Mouse (Mus musculus) midbrain, embryonic 14.5 days (tissue): ENCODE measurements around the gene Prf1. TPM values are rescaled to one million over a fixed set of nuclear protein-coding genes. Genes with fewer than 3 reads are reported as not detected.

Experiments used
- ATAC-seq: fragments of 200-750 bp; cut with Nextera tagmentation; 2 replicates; pipeline ENCODE4 v1.8.0; 2017; ENCODE audit warnings: moderate number of reproducible peaks, moderate library complexity; ENCODE audit not compliant: low FRiP score, low TSS enrichment
- DNase-seq: peaks from one replicate; pipeline ENCODE4 v3.0.0-alpha.2; 2015
- H3K27ac ChIP-seq: fragments of 300-500 bp; sonication (generic); replicated peaks from 2 replicates; pipeline ENCODE4 v1.5.1; 2014; ENCODE audit warnings: mild to moderate bottlenecking, low read depth, low read length, moderate library complexity
- H3K27me3 ChIP-seq: fragments of 300-500 bp; sonication (generic); 2 replicates; pipeline ENCODE4 v1.6.1; 2014; ENCODE audit warnings: low read length, control low read depth, mixed read lengths; ENCODE audit not compliant: control insufficient read depth, insufficient read depth
- H3K36me3 ChIP-seq: fragments of 300-500 bp; sonication (generic); 2 replicates; pipeline ENCODE4 v1.6.1; 2014; ENCODE audit warnings: low read length, control low read depth; ENCODE audit not compliant: control insufficient read depth, insufficient read depth
- H3K4me1 ChIP-seq: fragments of 300-500 bp; sonication (generic); 2 replicates; pipeline ENCODE4 v1.6.1; 2014; ENCODE audit warnings: mild to moderate bottlenecking, antibody characterized with exemption, low read length, control low read depth; ENCODE audit not compliant: control insufficient read depth, insufficient read depth
- H3K4me2 ChIP-seq: fragments of 300-500 bp; sonication (generic); 2 replicates; pipeline ENCODE4 v1.6.1; 2014; ENCODE audit warnings: mild to moderate bottlenecking, low read length, moderate library complexity
- H3K4me3 ChIP-seq: fragments of 300-500 bp; sonication (generic); replicated peaks from 2 replicates; pipeline ENCODE4 v1.5.1; 2014; ENCODE audit warnings: low read depth, low read length
- H3K9ac ChIP-seq: fragments of 300-500 bp; sonication (generic); replicated peaks from 2 replicates; pipeline ENCODE4 v1.6.1; 2014; ENCODE audit warnings: mild to moderate bottlenecking, low read length, moderate library complexity
- H3K9me3 ChIP-seq: fragments of 300-500 bp; sonication (generic); 2 replicates; pipeline ENCODE4 v1.6.1; 2016; ENCODE audit warnings: low read length, control low read depth, mixed read lengths; ENCODE audit not compliant: control insufficient read depth
- WGBS: fragments of 180-500 bp; shearing (Covaris S2); extraction: QIAGEN DNeasy Blood & Tissue Kit; methylation state at CpG from one replicate; pipeline ENCODE4 v1.1.7; 2014; 5-methylcytosine and 5-hydroxymethylcytosine counted together
- polyA plus RNA-seq: library from polyadenylated mRNA; unstranded; fragments of >200 nt; fragmentation: Nextera tagmentation; extraction: Ambion mirVana; gene quantifications from 2 replicates; pipeline ENCODE4 v1.2.1, GENCODE M21; 2014

The Prf1 gene
- polyA plus RNA-seq, 1 experiment from 2014 or later, result not detected

- Histone ChIP-seq H3K4me1 (no peaks in the 10 kb centered on the region), H3K4me3 (no peak overlapping the region), H3K36me3 (no peaks in the 10 kb centered on the region), H3K4me2 (no peak overlapping the region), H3K9ac (no peak overlapping the region), H3K27ac (no peak overlapping the region), H3K9me3 (no peaks in the 10 kb centered on the region), H3K27me3 (no peaks in the 10 kb centered on the region)
- no peak for DNase-seq
- no peak for ATAC-seq
- 89% methylated on average over 9 of the region's 9 CpGs for WGBS
Measured at GRCm38 (mm10) chr10:61339216-61339615, 41.6 kb downstream of the Prf1 start.

DNA sequence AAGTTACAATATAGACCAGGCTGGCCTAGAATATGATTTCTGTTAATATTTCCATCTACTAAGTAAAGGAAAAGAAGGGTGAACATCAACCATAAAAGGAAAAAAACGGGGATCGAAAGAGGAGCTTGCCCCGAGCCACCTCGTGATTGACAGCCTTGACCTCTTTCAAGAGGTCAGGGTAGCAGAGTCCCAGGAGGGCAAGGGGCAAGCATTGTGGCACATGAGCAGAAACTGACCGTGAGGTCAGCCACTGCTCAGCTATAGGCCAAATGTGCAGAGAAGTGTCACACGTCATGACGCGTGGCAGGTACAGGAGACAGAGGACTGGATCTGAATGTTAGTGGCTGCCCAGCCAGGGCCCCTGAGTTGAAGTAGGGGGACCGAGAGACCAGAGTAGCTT, 42.6 kb downstream of the Prf1 start:
- H3K9ac ChIP-seq, result no peak overlapping the region
- 0 out of 2 replicates have a peak, but pooled peaks cover 3% of the 10 kb centered on the region for H3K4me1 ChIP-seq
- H3K9me3 ChIP-seq, result no peaks in the 10 kb centered on the region
- ATAC-seq (no peak), DNase-seq (no peak)
- H3K4me2 ChIP-seq, result no peak overlapping the region
- no peak overlapping the region for H3K4me3 ChIP-seq
- WGBS, result 75% methylated on average over 9 of the region's 9 CpGs
- no peak overlapping the region for H3K27ac ChIP-seq
- H3K36me3 ChIP-seq, result no peaks in the 10 kb centered on the region
- H3K27me3 ChIP-seq, result no peaks in the 10 kb centered on the region

GRCm38 (mm10) chr10:61341045-61341444, 43.4 kb downstream of the Prf1 start:
- Histone ChIP-seq H3K4me2 (no peak overlapping the region), H3K4me3 (no peak overlapping the region), H3K27ac (no peak overlapping the region), H3K4me1 (0 out of 2 replicates have a peak, but pooled peaks cover 4% of the 10 kb centered on the region), H3K36me3 (no peaks in the 10 kb centered on the region), H3K9me3 (no peaks in the 10 kb centered on the region), H3K9ac (no peak overlapping the region), H3K27me3 (no peaks in the 10 kb centered on the region)
- DNase-seq (no peak), ATAC-seq (0 out of 2 replicates have a peak, but pooled peaks have one; percentile 18)
- 88% methylated on average over 5 of the region's 5 CpGs for WGBS

- Histone ChIP-seq H3K27me3 (no peaks in the 10 kb centered on the region), H3K9ac (no peak overlapping the region), H3K4me3 (no peak overlapping the region), H3K9me3 (no peaks in the 10 kb centered on the region), H3K4me1 (0 out of 2 replicates have a peak, but pooled peaks cover 4% of the 10 kb centered on the region), H3K27ac (no peak overlapping the region), H3K36me3 (no peaks in the 10 kb centered on the region), H3K4me2 (no peak overlapping the region)
- DNase-seq (peak; percentile 81), ATAC-seq (no peak)
- WGBS, result 75% methylated on average over 6 of the region's 6 CpGs
Measured at GRCm38 (mm10) chr10:61341557-61341956, 43.9 kb downstream of the Prf1 start.

DNA sequence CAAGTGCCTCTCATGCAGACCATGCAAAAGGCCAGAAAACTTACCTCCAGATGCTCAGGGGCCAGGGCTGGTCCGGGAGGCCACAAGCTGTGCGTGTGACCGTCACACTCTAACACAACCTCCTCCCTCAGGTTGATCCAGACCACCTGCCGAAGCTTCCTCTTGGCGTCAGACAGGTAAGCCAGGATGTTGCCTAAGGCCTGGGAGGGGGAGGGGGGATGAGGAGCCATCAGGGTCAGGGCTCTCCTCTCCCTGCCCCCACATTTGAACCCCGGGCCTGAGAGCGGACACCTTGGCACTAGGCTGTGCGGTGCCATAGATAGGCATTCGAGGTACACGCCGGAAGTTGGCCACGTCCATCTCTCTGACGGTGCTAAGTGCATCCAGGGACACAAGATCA, 45.1 kb downstream of the Prf1 start:
- H3K36me3 ChIP-seq, result no peaks in the 10 kb centered on the region
- DNase-seq (no peak), ATAC-seq (no peak)
- no peaks in the 10 kb centered on the region for H3K9me3 ChIP-seq
- no peaks in the 10 kb centered on the region for H3K27me3 ChIP-seq
- no peak overlapping the region for H3K4me3 ChIP-seq
- H3K4me2 ChIP-seq, result no peak overlapping the region
- WGBS, result 93% methylated on average over 13 of the region's 13 CpGs
- H3K4me1 ChIP-seq, result 0 out of 2 replicates have a peak, but pooled peaks cover 4% of the 10 kb centered on the region
- no peak overlapping the region for H3K9ac ChIP-seq
- no peak overlapping the region for H3K27ac ChIP-seq

DNA sequence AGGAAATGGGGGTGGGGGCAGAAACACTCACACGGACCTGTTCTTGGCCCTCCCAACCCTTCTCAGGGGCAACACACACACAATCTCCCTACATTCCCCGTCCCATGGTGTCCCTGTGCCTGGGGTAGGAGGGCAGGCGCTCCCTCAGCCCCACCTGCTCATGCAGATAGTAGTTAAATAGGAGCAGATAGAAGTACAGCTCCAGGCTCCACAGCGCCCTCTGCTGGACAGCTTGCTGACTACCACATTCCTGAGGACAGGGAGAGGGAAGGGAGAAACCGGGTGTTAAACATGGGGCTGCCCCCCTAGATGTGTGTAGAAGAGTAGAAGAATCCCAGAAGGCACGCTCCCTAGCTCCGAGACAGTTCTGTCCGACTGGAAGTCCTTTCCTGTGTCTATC, 46.3 kb downstream of the Prf1 start:
- DNase-seq (peak; percentile 65), ATAC-seq (no peak)
- Histone ChIP-seq H3K9ac (no peak overlapping the region), H3K27ac (no peak overlapping the region), H3K36me3 (no peaks in the 10 kb centered on the region), H3K27me3 (no peaks in the 10 kb centered on the region), H3K4me2 (no peak overlapping the region), H3K4me3 (no peak overlapping the region), H3K4me1 (0 out of 2 replicates have a peak, but pooled peaks cover 4% of the 10 kb centered on the region), H3K9me3 (no peaks in the 10 kb centered on the region)
- WGBS, result 53% methylated on average over 8 of the region's 8 CpGs

DNA sequence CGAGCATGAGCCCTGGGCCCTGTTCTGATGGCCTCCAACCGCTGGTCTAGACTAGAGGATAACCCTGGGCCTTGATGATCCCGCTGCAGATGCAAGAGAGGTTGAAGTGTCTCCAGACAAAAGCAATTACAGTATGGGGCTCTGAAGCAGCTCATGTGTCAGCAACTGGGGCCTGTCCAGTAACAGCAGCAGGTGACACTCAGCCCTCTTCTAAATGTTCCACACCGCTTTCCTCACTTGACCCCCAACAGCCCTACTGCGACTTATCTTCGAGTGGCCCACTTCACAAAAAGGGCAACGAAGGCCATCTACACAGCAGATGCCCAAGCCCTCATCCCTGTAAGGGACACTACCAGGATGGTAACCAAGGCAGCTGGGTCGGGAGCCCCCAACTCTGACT, 47.5 kb downstream of the Prf1 start:
- 0 out of 2 replicates have a peak, but pooled peaks cover 4% of the 10 kb centered on the region for H3K4me1 ChIP-seq
- no peak overlapping the region for H3K4me2 ChIP-seq
- DNase-seq, result no peak
- peaks cover 7% of the 10 kb centered on the region; the same call in 1 of the 2 replicates for H3K36me3 ChIP-seq
- ATAC-seq, result no peak
- no peaks in the 10 kb centered on the region for H3K27me3 ChIP-seq
- H3K4me3 ChIP-seq, result no peak overlapping the region
- H3K27ac ChIP-seq, result no peak overlapping the region
- H3K9me3 ChIP-seq, result no peaks in the 10 kb centered on the region
- H3K9ac ChIP-seq, result no peak overlapping the region
- WGBS, result 74% methylated on average over 8 of the region's 8 CpGs

DNA sequence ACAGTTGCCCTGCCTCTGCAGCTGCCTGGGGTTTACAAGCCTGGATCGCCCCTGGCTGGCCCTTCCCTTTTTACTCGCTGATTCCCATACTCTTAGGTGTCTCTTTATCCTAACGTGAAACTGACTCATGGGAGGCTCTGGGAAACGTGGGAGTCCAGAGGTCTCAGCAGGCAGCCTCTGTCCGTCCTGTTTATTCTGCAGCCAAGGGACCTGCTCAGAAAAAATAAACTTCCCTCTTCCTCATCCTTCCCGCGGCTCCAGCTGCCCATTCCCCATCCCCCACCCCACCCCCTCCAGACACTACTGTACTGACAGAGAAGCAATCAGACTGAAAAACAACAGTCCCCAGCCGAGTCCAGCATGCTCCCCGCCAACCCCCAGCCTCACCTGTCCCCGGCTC, 48.7 kb downstream of the Prf1 start:
- ATAC-seq (no peak), DNase-seq (no peak)
- Histone ChIP-seq H3K36me3 (peaks cover 9% of the 10 kb centered on the region; the same call in 1 of the 2 replicates), H3K27me3 (no peaks in the 10 kb centered on the region), H3K4me3 (no peak overlapping the region), H3K27ac (no peak overlapping the region), H3K9ac (no peak overlapping the region), H3K4me1 (0 out of 2 replicates have a peak, but pooled peaks cover 4% of the 10 kb centered on the region), H3K9me3 (no peaks in the 10 kb centered on the region), H3K4me2 (no peak overlapping the region)
- 40% methylated on average over 10 of the region's 10 CpGs for WGBS

- DNase-seq, result no peak
- 74% methylated on average over 4 of the region's 4 CpGs for WGBS
- Histone ChIP-seq H3K9ac (no peak overlapping the region), H3K4me3 (no peak overlapping the region), H3K27me3 (no peaks in the 10 kb centered on the region), H3K9me3 (no peaks in the 10 kb centered on the region), H3K27ac (no peak overlapping the region), H3K4me1 (no peaks in the 10 kb centered on the region), H3K36me3 (peaks cover 9% of the 10 kb centered on the region; the same call in 1 of the 2 replicates), H3K4me2 (no peak overlapping the region)
- ATAC-seq, result no peak
Measured at GRCm38 (mm10) chr10:61351216-61351615, 53.6 kb downstream of the Prf1 start.
